Mouse (Mus musculus) liver, postnatal 0 days (tissue): Measurements from ENCODE around the gene Idi2.
"Not testable (repeated sequence)": the region's sequence is repeated elsewhere in the genome, so short reads cannot be mapped to it uniquely, and the experiment has no call there.

Source experiments
- CTCF ChIP-seq: sonication (generic); IDR thresholded peaks from 2 replicates; pipeline ENCODE4 v1.5.1; 2016; ENCODE audit warnings: antibody characterized with exemption, low read depth
- EP300 ChIP-seq: IDR thresholded peaks from 2 replicates; pipeline ENCODE4 v1.6.1; 2016; ENCODE audit warnings: antibody characterized with exemption, low read depth, mild to moderate bottlenecking

- TF ChIP-seq EP300, CTCF: not testable (repeated sequence)
Observed at GRCm38 (mm10) chr13:8941110-8941509, 11.6 kb upstream of the Idi2 start.
